Mouse (Mus musculus) limb, embryonic 14.5 days (tissue): Measurements from ENCODE around the gene Zfp706. TPM values are rescaled to one million over a fixed set of nuclear protein-coding genes. Genes with fewer than 3 reads are reported as not detected.

Experiments
- ATAC-seq: fragments of 200-750 bp; cut with Nextera tagmentation; 2 replicates; pipeline ENCODE4 v1.8.0; 2017; ENCODE audit warnings: low read depth, moderate number of reproducible peaks, moderate TSS enrichment; ENCODE audit not compliant: low FRiP score
- DNase-seq: peaks from one replicate; pipeline ENCODE4 v3.0.0-alpha.2; 2015; ENCODE audit warnings: low spot score
- H3K27ac ChIP-seq: fragments of 300-500 bp; sonication (generic); replicated peaks from 2 replicates; pipeline ENCODE4 v1.5.1; 2014; ENCODE audit warnings: low read depth, mild to moderate bottlenecking, low read length, moderate library complexity, mixed read lengths
- H3K27me3 ChIP-seq: fragments of 300-500 bp; sonication (generic); 2 replicates; pipeline ENCODE4 v1.6.1; 2014; ENCODE audit warnings: low read length, mixed read lengths; ENCODE audit not compliant: control insufficient read depth, insufficient read depth
- H3K36me3 ChIP-seq: fragments of 300-500 bp; sonication (generic); 2 replicates; pipeline ENCODE4 v1.6.1; 2014; ENCODE audit warnings: mild to moderate bottlenecking, low read length, moderate library complexity, mixed read lengths; ENCODE audit not compliant: control insufficient read depth, insufficient read depth
- H3K4me1 ChIP-seq: fragments of 300-500 bp; sonication (generic); 2 replicates; pipeline ENCODE4 v1.6.1; 2014; ENCODE audit warnings: antibody characterized with exemption, low read length, mixed read lengths; ENCODE audit not compliant: control insufficient read depth, insufficient read depth
- H3K4me2 ChIP-seq: fragments of 300-500 bp; sonication (generic); replicated peaks from 2 replicates; pipeline ENCODE4 v1.6.1; 2014; ENCODE audit warnings: low read depth, mild to moderate bottlenecking, low read length, moderate library complexity; ENCODE audit not compliant: severe bottlenecking
- H3K4me3 ChIP-seq: fragments of 300-500 bp; sonication (generic); replicated peaks from 2 replicates; pipeline ENCODE4 v1.5.1; 2014; ENCODE audit warnings: low read length
- H3K9ac ChIP-seq: fragments of 300-500 bp; sonication (generic); 2 replicates; pipeline ENCODE4 v1.6.1; 2014; ENCODE audit warnings: mild to moderate bottlenecking, low read depth, low read length, moderate library complexity; ENCODE audit not compliant: severe bottlenecking
- H3K9me3 ChIP-seq: fragments of 300-500 bp; sonication (generic); 2 replicates; pipeline ENCODE4 v1.6.1; 2016; ENCODE audit warnings: low read length; ENCODE audit not compliant: control insufficient read depth
- POLR2A ChIP-seq: fragments of 200-500 bp; IDR thresholded peaks from 2 replicates; pipeline ENCODE4 v1.8.0; 2012; ENCODE audit warnings: inconsistent platforms, mild to moderate bottlenecking, moderate library complexity, borderline replicate concordance; ENCODE audit not compliant: insufficient read depth, insufficient read length; ENCODE audit errors: extremely low read depth
- WGBS: fragments of 180-500 bp; shearing (Covaris S2); extraction: QIAGEN DNeasy Blood & Tissue Kit; methylation state at CpG from one replicate; pipeline ENCODE4 v1.1.7; 2014; 5-methylcytosine and 5-hydroxymethylcytosine counted together
- polyA plus RNA-seq, 2 experiments: library from polyadenylated mRNA; depleted of rRNA in 1 of 2; stranded (reverse) in 1 of 2; unstranded in 1 of 2; fragments of >200 nt; fragmentation: Nextera tagmentation in 1 of 2; extraction: Ambion mirVana in 1 of 2; gene quantifications; 2 replicates each; pipeline versions ENCODE4 v1.2.1 to v1.2.3; 2012 to 2014

Gene Zfp706
- polyA plus RNA-seq, 2 experiments: 98.3 to 400 TPM

DNA sequence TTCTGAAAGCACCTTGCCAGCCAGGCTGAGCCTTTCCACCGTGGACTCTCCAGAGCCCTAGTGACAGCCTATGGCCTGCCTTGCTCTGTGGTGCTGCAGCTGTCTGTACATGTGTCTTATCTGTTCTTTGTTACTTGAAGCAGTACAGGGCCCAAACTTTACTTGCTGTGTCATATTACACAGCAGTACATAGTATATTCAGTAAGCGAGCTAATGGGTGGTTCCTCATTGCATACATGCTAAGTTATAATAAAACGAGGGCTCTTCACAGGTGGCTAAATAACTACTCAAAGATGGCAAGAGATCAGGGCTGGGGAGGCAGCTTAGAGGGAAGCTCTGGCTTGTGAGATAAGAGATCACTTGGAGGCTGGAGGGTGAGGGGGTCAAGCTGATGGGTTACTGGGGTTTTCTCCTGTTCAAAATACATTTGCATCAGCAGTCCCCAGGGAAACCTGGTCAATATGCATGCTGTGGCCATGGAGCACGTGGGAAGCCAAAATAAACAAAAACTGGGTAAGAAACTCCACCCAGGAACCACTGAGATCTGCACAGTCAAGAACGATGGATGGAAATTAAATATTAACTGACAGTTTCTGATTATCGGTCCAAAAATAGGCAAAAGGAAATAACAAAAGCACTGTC lies 32.8 kb downstream of the Zfp706 start:
- DNase-seq (no peak), ATAC-seq (peak; percentile 30; the same call in 1 of the 2 replicates)
- WGBS: 61% methylated on average over 6 of the region's 6 CpGs
- H3K4me1 ChIP-seq: peaks cover under 1% of the 10 kb centered on the region
- H3K36me3 ChIP-seq: no peaks in the 10 kb centered on the region
- H3K27me3 ChIP-seq: no peaks in the 10 kb centered on the region
- no peak overlapping the region for H3K4me3 ChIP-seq
- H3K27ac ChIP-seq: no peak overlapping the region
- no peak overlapping the region for H3K9ac ChIP-seq
- no peak for TF ChIP-seq POLR2A
- H3K9me3 ChIP-seq: no peaks in the 10 kb centered on the region
- H3K4me2 ChIP-seq: no peak overlapping the region

DNA sequence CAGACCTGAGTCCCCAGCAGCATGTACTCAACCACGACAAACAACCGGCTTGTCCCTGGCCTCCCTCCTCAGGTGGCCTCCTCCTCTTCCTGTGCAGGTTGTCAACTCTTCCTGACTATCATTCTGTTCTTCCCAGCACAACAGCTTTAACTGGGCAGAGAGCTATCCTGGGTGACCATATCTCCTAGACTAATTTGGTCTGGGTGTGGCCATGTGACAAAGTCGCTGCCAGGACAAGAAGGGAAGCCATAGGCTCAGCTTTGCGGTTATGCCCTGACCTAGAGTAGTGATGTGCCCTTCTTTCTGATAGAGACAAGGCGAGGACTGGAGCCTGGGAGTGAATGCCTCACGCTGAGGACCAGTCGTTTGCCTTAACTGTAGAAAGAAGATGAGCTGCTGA lies 33.9 kb downstream of the Zfp706 start:
- TF ChIP-seq POLR2A: no peak
- no peaks in the 10 kb centered on the region for H3K4me1 ChIP-seq
- H3K9me3 ChIP-seq: no peaks in the 10 kb centered on the region
- ATAC-seq (no peak), DNase-seq (no peak)
- 90% methylated on average over 7 of the region's 7 CpGs for WGBS
- no peak overlapping the region for H3K4me2 ChIP-seq
- no peak overlapping the region for H3K4me3 ChIP-seq
- no peaks in the 10 kb centered on the region for H3K36me3 ChIP-seq
- H3K27me3 ChIP-seq: no peaks in the 10 kb centered on the region
- no peak overlapping the region for H3K27ac ChIP-seq
- H3K9ac ChIP-seq: no peak overlapping the region

DNA sequence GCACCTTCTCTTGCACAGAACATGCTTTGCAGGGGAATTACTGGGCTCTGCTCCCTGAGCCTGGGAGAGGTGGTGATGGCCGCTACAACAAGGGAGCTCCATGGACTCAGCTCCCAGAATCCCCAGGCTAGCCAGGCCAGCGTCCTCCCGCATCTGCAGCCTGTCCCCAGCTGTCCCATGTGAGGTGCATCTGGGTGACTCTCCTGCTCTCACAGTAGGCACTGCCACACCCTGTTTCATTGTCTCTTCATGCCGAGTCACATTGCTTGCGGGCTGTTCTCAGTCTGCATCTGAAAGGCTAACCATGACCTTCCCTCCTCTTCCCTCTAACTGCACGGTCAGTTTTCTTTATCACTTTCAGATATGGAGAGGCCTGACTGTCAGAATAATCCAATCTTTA lies 34.3 kb downstream of the Zfp706 start:
- no peak overlapping the region for H3K27ac ChIP-seq
- no peaks in the 10 kb centered on the region for H3K36me3 ChIP-seq
- H3K9me3 ChIP-seq: no peaks in the 10 kb centered on the region
- no peak overlapping the region for H3K9ac ChIP-seq
- no peaks in the 10 kb centered on the region for H3K27me3 ChIP-seq
- H3K4me1 ChIP-seq: no peaks in the 10 kb centered on the region
- DNase-seq (no peak), ATAC-seq (no peak)
- TF ChIP-seq POLR2A: no peak
- no peak overlapping the region for H3K4me3 ChIP-seq
- 78% methylated on average over 6 of the region's 6 CpGs for WGBS
- no peak overlapping the region for H3K4me2 ChIP-seq

- TF ChIP-seq POLR2A: no peak
- WGBS: 87% methylated on average over 5 of the region's 5 CpGs
- no peak overlapping the region for H3K4me3 ChIP-seq
Observed at GRCm38 (mm10) chr15:36969794-36970193, 37.8 kb downstream of the Zfp706 start.

GRCm38 (mm10) chr15:36968295-36968694 lies 39.3 kb downstream of the Zfp706 start:
- H3K4me2 ChIP-seq: peak overlapping the region; percentile 39; the same call in 1 of the 2 replicates
- no peak overlapping the region for H3K27ac ChIP-seq
- 58% methylated on average over 1 of the region's 1 CpGs for WGBS

More at GRCm38 (mm10) chr15:36969794-36970193, 37.8 kb downstream of the Zfp706 start:
- H3K9me3 ChIP-seq: no peaks in the 10 kb centered on the region
- DNase-seq (no peak), ATAC-seq (no peak)
- H3K27me3 ChIP-seq: no peaks in the 10 kb centered on the region
- no peaks in the 10 kb centered on the region for H3K36me3 ChIP-seq
- no peak overlapping the region for H3K27ac ChIP-seq
- no peak overlapping the region for H3K4me2 ChIP-seq
- H3K4me1 ChIP-seq: peaks cover 16% of the 10 kb centered on the region
- no peak overlapping the region for H3K9ac ChIP-seq

More at GRCm38 (mm10) chr15:36968295-36968694, 39.3 kb downstream of the Zfp706 start:
- TF ChIP-seq POLR2A: no peak
- no peaks in the 10 kb centered on the region for H3K36me3 ChIP-seq
- no peak overlapping the region for H3K4me3 ChIP-seq
- H3K9me3 ChIP-seq: no peaks in the 10 kb centered on the region
- ATAC-seq (no peak), DNase-seq (no peak)
- H3K27me3 ChIP-seq: no peaks in the 10 kb centered on the region
- H3K4me1 ChIP-seq: peaks cover 16% of the 10 kb centered on the region
- no peak overlapping the region for H3K9ac ChIP-seq
